29 mouse cellular contexts compared by ENCODE assay signal in genomic region chr5:105238402-105238801, GRCm38 (mm10). TPM values are rescaled to one million over a fixed set of nuclear protein-coding genes. Genes with fewer than 3 reads are reported as not detected.
"Had no signal": no experiment of that assay in that cellular context is flagged by ENCODE, and none has a peak within 500 bp of the region (broad histone marks: within the 10 kb centered on the region; RNA-seq: fewer than 3 reads in every experiment).

No protein-coding gene starts in this region.

RNA-seq across cellular contexts. Expression of gene Gbp10, which starts 0.9 kb away (rescaled TPM):
- total RNA-seq: heart, postnatal 4 days; layer of hippocampus, adult 18-20 months; layer of hippocampus, adult 2 months; layer of hippocampus, postnatal 14 days; layer of hippocampus, postnatal 25 days; layer of hippocampus, postnatal 36 days; left cerebral cortex, adult 18-20 months had no signal
- polyA plus RNA-seq: heart, embryonic 11.5 days; heart, embryonic 12.5 days; heart, embryonic 14.5 days; heart, postnatal 0 days; hindbrain, embryonic 10.5 days; hindbrain, embryonic 11.5 days; intestine, embryonic 14.5 days; intestine, embryonic 15.5 days; intestine, embryonic 16.5 days; intestine, postnatal 0 days; kidney, embryonic 14.5 days; kidney, embryonic 15.5 days; kidney, embryonic 16.5 days had no signal

RNA-seq across cellular contexts. Expression of gene Gm43302, which starts 55.1 kb away (rescaled TPM):
- total RNA-seq: heart, postnatal 4 days; hematopoietic stem cell, adult 5-6 weeks; layer of hippocampus, adult 2 months; layer of hippocampus, adult 8-10 months; layer of hippocampus, postnatal 10 days; layer of hippocampus, postnatal 14 days; layer of hippocampus, postnatal 36 days; left cerebral cortex, adult 18-20 months had no signal
- polyA plus RNA-seq: heart, embryonic 10.5 days; heart, embryonic 11.5 days; heart, embryonic 12.5 days; heart, embryonic 15.5 days; heart, embryonic 16.5 days; hindbrain, embryonic 10.5 days; hindbrain, embryonic 16.5 days; hindbrain, postnatal 0 days; intestine, embryonic 14.5 days; intestine, postnatal 0 days; kidney, embryonic 14.5 days; kidney, embryonic 16.5 days; kidney, postnatal 0 days had no signal
